Mouse (Mus musculus): ENCODE measurements at regions not wholly inside any gene's neighbourhood (a gene's known extent, or its start where the extent isn't known, plus 50 kb on each side); places are given as distances from the start of the nearest gene placed in this dataset.
A peak's percentile ranks its signal among the peaks of the same experiment; 100 is the strongest.

GRCm38 (mm10) chr16:24341736-24342135, 51.6 kb upstream of the Lpp start:
- DNase-seq: no peak

- no peak for DNase-seq
Observed at GRCm38 (mm10) chr16:24340646-24341045, 52.7 kb upstream of the Lpp start.

- DNase-seq: no peak
Observed at GRCm38 (mm10) chr16:24339320-24340265, 53.7 kb upstream of the Lpp start.

- no peak for DNase-seq
Observed at GRCm38 (mm10) chr16:24338404-24338803, 54.9 kb upstream of the Lpp start.

- DNase-seq: no peak
Observed at GRCm38 (mm10) chr16:24334389-24334788, 58.9 kb upstream of the Lpp start.

GRCm38 (mm10) chr16:24331446-24332020, 61.8 kb upstream of the Lpp start:
- no peak for DNase-seq

- no peak for DNase-seq
Observed at GRCm38 (mm10) chr16:24326571-24326970, 66.7 kb upstream of the Lpp start.

GRCm38 (mm10) chr16:24326046-24326445, 67.3 kb upstream of the Lpp start:
- peak in 1 of 2 experiments; percentile 25 for DNase-seq

GRCm38 (mm10) chr16:24324917-24325316, 68.4 kb upstream of the Lpp start:
- no peak for DNase-seq

- no peak for DNase-seq
Observed at GRCm38 (mm10) chr16:24318723-24319437, 74.4 kb upstream of the Lpp start.

- DNase-seq: no peak
Observed at GRCm38 (mm10) chr16:24313544-24314326, 79.6 kb upstream of the Lpp start.

GRCm38 (mm10) chr16:24305391-24305790, 87.9 kb upstream of the Lpp start:
- DNase-seq: no peak

- no peak for DNase-seq
Observed at GRCm38 (mm10) chr16:24296790-24297189, 96.5 kb upstream of the Lpp start.

GRCm38 (mm10) chr16:24295626-24296440, 97.5 kb upstream of the Lpp start:
- no peak for DNase-seq

GRCm38 (mm10) chr16:24284215-24284614, 109.1 kb upstream of the Lpp start:
- DNase-seq: no peak

GRCm38 (mm10) chr16:24282194-24282683, 111.1 kb upstream of the Lpp start:
- peak; percentile 34 to 60 for DNase-seq

GRCm38 (mm10) chr16:24281561-24281960, 111.7 kb upstream of the Lpp start:
- no peak for DNase-seq

- DNase-seq: peak; percentile 36 to 39
Observed at GRCm38 (mm10) chr16:24277857-24278256, 115.5 kb upstream of the Lpp start.

- no peak for DNase-seq
Observed at GRCm38 (mm10) chr16:24262701-24263100, 130.6 kb upstream of the Lpp start.

- DNase-seq: no peak
Observed at GRCm38 (mm10) chr16:24259711-24260230, 133.5 kb upstream of the Lpp start.

GRCm38 (mm10) chr16:24258991-24259390, 134.3 kb upstream of the Lpp start:
- DNase-seq: no peak
